Mouse (Mus musculus) stomach, embryonic 16.5 days (tissue): ENCODE results near the gene Gucy2e. TPM values are rescaled to one million over a fixed set of nuclear protein-coding genes. Genes with fewer than 3 reads are reported as not detected.

ENCODE experiments used
- ATAC-seq: fragments of 200-750 bp; cut with Nextera tagmentation; 2 replicates; pipeline ENCODE4 v1.8.0; 2017; ENCODE audit warnings: moderate number of reproducible peaks, moderate TSS enrichment; ENCODE audit not compliant: insufficient read depth, low FRiP score
- H3K27ac ChIP-seq: fragments of 300-500 bp; sonication (generic); 2 replicates; pipeline ENCODE4 v1.5.1; 2014; ENCODE audit warnings: low read length
- H3K27me3 ChIP-seq: fragments of 300-500 bp; sonication (generic); 2 replicates; pipeline ENCODE4 v1.6.1; 2014; ENCODE audit warnings: low read length, control low read depth, mixed read lengths; ENCODE audit not compliant: control insufficient read depth, insufficient read depth
- H3K36me3 ChIP-seq: fragments of 300-500 bp; sonication (generic); 2 replicates; pipeline ENCODE4 v1.6.1; 2014; ENCODE audit warnings: low read length; ENCODE audit not compliant: control insufficient read depth, insufficient read depth
- H3K4me1 ChIP-seq: fragments of 300-500 bp; sonication (generic); 2 replicates; pipeline ENCODE4 v1.6.1; 2014; ENCODE audit warnings: low read length, control low read depth, mixed read lengths; ENCODE audit not compliant: control insufficient read depth, insufficient read depth
- H3K4me2 ChIP-seq: fragments of 300-500 bp; sonication (generic); 2 replicates; pipeline ENCODE4 v1.6.1; 2014; ENCODE audit warnings: low read depth, low read length, mixed read lengths
- H3K4me3 ChIP-seq: fragments of 300-500 bp; sonication (generic); replicated peaks from 2 replicates; pipeline ENCODE4 v1.5.1; 2014; ENCODE audit warnings: mild to moderate bottlenecking, low read length
- H3K9ac ChIP-seq: fragments of 300-500 bp; sonication (generic); 2 replicates; pipeline ENCODE4 v1.6.1; 2014; ENCODE audit warnings: low read length
- H3K9me3 ChIP-seq: fragments of 300-500 bp; sonication (generic); replicated peaks from 2 replicates; pipeline ENCODE4 v1.6.1; 2016; ENCODE audit warnings: low read length, control low read depth; ENCODE audit not compliant: control insufficient read depth
- WGBS: fragments of 180-500 bp; shearing (Covaris S2); extraction: QIAGEN DNeasy Blood & Tissue Kit; methylation state at CpG from one replicate; pipeline ENCODE4 v1.1.7; 2014; 5-methylcytosine and 5-hydroxymethylcytosine counted together
- polyA plus RNA-seq: library from polyadenylated mRNA; unstranded; fragments of >200 nt; fragmentation: Nextera tagmentation; extraction: Ambion mirVana; gene quantifications from 2 replicates; pipeline ENCODE4 v1.2.1, GENCODE M21; 2015

Gene Gucy2e
- polyA plus RNA-seq, 1 experiment from 2014 or later: not detected

- H3K9ac ChIP-seq: no peak overlapping the region
- no peak overlapping the region for H3K4me2 ChIP-seq
- H3K4me1 ChIP-seq: no peaks in the 10 kb centered on the region
- no peaks in the 10 kb centered on the region; the same call in 1 of the 2 replicates for H3K27me3 ChIP-seq
- H3K36me3 ChIP-seq: no peaks in the 10 kb centered on the region
- no peak overlapping the region for H3K27ac ChIP-seq
- no peak for ATAC-seq
- no peaks in the 10 kb centered on the region for H3K9me3 ChIP-seq
- 64% methylated on average over 9 of the region's 9 CpGs for WGBS
- no peak overlapping the region for H3K4me3 ChIP-seq
Measured at GRCm38 (mm10) chr11:69265410-69265809, 28.6 kb upstream of the Gucy2e start.

- no peak overlapping the region for H3K27ac ChIP-seq
- no peak overlapping the region for H3K4me2 ChIP-seq
- no peaks in the 10 kb centered on the region for H3K36me3 ChIP-seq
- H3K4me1 ChIP-seq: no peaks in the 10 kb centered on the region
- no peaks in the 10 kb centered on the region for H3K9me3 ChIP-seq
- WGBS: 33% methylated on average over 2 of the region's 2 CpGs
- no peak overlapping the region for H3K9ac ChIP-seq
- H3K27me3 ChIP-seq: no peaks in the 10 kb centered on the region; the same call in 1 of the 2 replicates
- H3K4me3 ChIP-seq: no peak overlapping the region
- no peak for ATAC-seq
Measured at GRCm38 (mm10) chr11:69264276-69264675, 27.4 kb upstream of the Gucy2e start.

- no peak for ATAC-seq
- Histone ChIP-seq H3K9ac (no peak overlapping the region), H3K4me2 (no peak overlapping the region), H3K27ac (no peak overlapping the region), H3K27me3 (no peaks in the 10 kb centered on the region), H3K9me3 (no peaks in the 10 kb centered on the region), H3K4me3 (no peak overlapping the region), H3K36me3 (no peaks in the 10 kb centered on the region), H3K4me1 (no peaks in the 10 kb centered on the region)
- WGBS: 88% methylated on average over 1 of the region's 1 CpGs
Measured at GRCm38 (mm10) chr11:69260111-69260510, 23.3 kb upstream of the Gucy2e start.

- peak overlapping the region; percentile 33; the same call in 1 of the 2 replicates for H3K4me2 ChIP-seq
- H3K36me3 ChIP-seq: no peaks in the 10 kb centered on the region
- 0 out of 2 replicates have a peak, but pooled peaks cover under 1% of the 10 kb centered on the region for H3K4me1 ChIP-seq
- H3K27ac ChIP-seq: no peak overlapping the region
- H3K4me3 ChIP-seq: peak overlapping the region; percentile 23; the same call in 1 of the 2 replicates
- no peaks in the 10 kb centered on the region for H3K27me3 ChIP-seq
- ATAC-seq: peak; percentile 44; the same call in 1 of the 2 replicates
- 53% methylated on average over 5 of the region's 5 CpGs for WGBS
- no peaks in the 10 kb centered on the region for H3K9me3 ChIP-seq
- no peak overlapping the region for H3K9ac ChIP-seq
Measured at GRCm38 (mm10) chr11:69258287-69258686, 21.5 kb upstream of the Gucy2e start.

GRCm38 (mm10) chr11:69257807-69258206 lies 21.0 kb upstream of the Gucy2e start:
- Histone ChIP-seq H3K9ac (no peak overlapping the region), H3K4me1 (0 out of 2 replicates have a peak, but pooled peaks cover 4% of the 10 kb centered on the region), H3K4me2 (peak overlapping the region; percentile 33; the same call in 1 of the 2 replicates), H3K27ac (no peak overlapping the region), H3K27me3 (no peaks in the 10 kb centered on the region), H3K4me3 (peak overlapping the region; percentile 23; the same call in 1 of the 2 replicates), H3K36me3 (no peaks in the 10 kb centered on the region), H3K9me3 (no peaks in the 10 kb centered on the region)
- no peak for ATAC-seq
- WGBS: 37% methylated on average over 4 of the region's 4 CpGs

GRCm38 (mm10) chr11:69257072-69257471 lies 20.2 kb upstream of the Gucy2e start:
- Histone ChIP-seq H3K27ac (no peak overlapping the region), H3K36me3 (no peaks in the 10 kb centered on the region), H3K4me2 (no peak overlapping the region), H3K4me1 (0 out of 2 replicates have a peak, but pooled peaks cover 4% of the 10 kb centered on the region), H3K4me3 (no peak overlapping the region), H3K9me3 (no peaks in the 10 kb centered on the region), H3K27me3 (no peaks in the 10 kb centered on the region), H3K9ac (no peak overlapping the region)
- 65% methylated on average over 2 of the region's 2 CpGs for WGBS
- ATAC-seq: no peak

GRCm38 (mm10) chr11:69254808-69255207 lies 18.0 kb upstream of the Gucy2e start:
- Histone ChIP-seq H3K27ac (no peak overlapping the region), H3K9me3 (no peaks in the 10 kb centered on the region), H3K9ac (no peak overlapping the region), H3K4me1 (0 out of 2 replicates have a peak, but pooled peaks cover 4% of the 10 kb centered on the region), H3K27me3 (no peaks in the 10 kb centered on the region), H3K36me3 (no peaks in the 10 kb centered on the region), H3K4me2 (no peak overlapping the region), H3K4me3 (no peak overlapping the region)
- WGBS: 79% methylated on average over 5 of the region's 5 CpGs
- no peak for ATAC-seq

GRCm38 (mm10) chr11:69253131-69253530 lies 16.3 kb upstream of the Gucy2e start:
- Histone ChIP-seq H3K4me3 (no peak overlapping the region), H3K27me3 (no peaks in the 10 kb centered on the region), H3K4me1 (0 out of 2 replicates have a peak, but pooled peaks cover 4% of the 10 kb centered on the region), H3K27ac (no peak overlapping the region), H3K9me3 (no peaks in the 10 kb centered on the region), H3K4me2 (peak overlapping the region; percentile 9; the same call in 1 of the 2 replicates), H3K9ac (peak overlapping the region; percentile 21; the same call in 1 of the 2 replicates), H3K36me3 (no peaks in the 10 kb centered on the region)
- WGBS: 34% methylated on average over 9 of the region's 9 CpGs
- no peak for ATAC-seq

GRCm38 (mm10) chr11:69251953-69252352 lies 15.1 kb upstream of the Gucy2e start:
- ATAC-seq: no peak
- H3K27ac ChIP-seq: no peak overlapping the region
- H3K36me3 ChIP-seq: no peaks in the 10 kb centered on the region
- H3K4me1 ChIP-seq: 0 out of 2 replicates have a peak, but pooled peaks cover 4% of the 10 kb centered on the region
- no peaks in the 10 kb centered on the region for H3K9me3 ChIP-seq
- H3K4me2 ChIP-seq: no peak overlapping the region
- H3K4me3 ChIP-seq: no peak overlapping the region
- H3K27me3 ChIP-seq: no peaks in the 10 kb centered on the region
- WGBS: 90% methylated on average over 7 of the region's 7 CpGs
- no peak overlapping the region for H3K9ac ChIP-seq
